Mouse (Mus musculus) liver, embryonic 11.5 days (tissue): ENCODE data around the gene Stk16. TPM values are rescaled to one million over a fixed set of nuclear protein-coding genes. Genes with fewer than 3 reads are reported as not detected.
A peak's percentile ranks its signal among the peaks of the same experiment; 100 is the strongest.

Source experiments
- ATAC-seq: fragments of 200-750 bp; cut with Nextera tagmentation; replicated peaks from 2 replicates; pipeline ENCODE4 v1.8.0; 2017; ENCODE audit warnings: moderate number of reproducible peaks, mild to moderate bottlenecking, moderate TSS enrichment, moderate library complexity; ENCODE audit not compliant: low FRiP score
- DNase-seq: peaks from one replicate; pipeline ENCODE4 v3.0.0-alpha.2; 2017; ENCODE audit warnings: low spot score
- H3K27ac ChIP-seq: fragments of 300-500 bp; sonication (generic); 2 replicates; pipeline ENCODE4 v1.5.1; 2014; ENCODE audit warnings: mild to moderate bottlenecking, low read depth, low read length, control low read depth
- H3K27me3 ChIP-seq: fragments of 300-500 bp; sonication (generic); replicated peaks from 2 replicates; pipeline ENCODE4 v1.6.1; 2014; ENCODE audit warnings: low read length, mixed read lengths; ENCODE audit not compliant: control insufficient read depth, insufficient read depth
- H3K36me3 ChIP-seq: fragments of 300-500 bp; sonication (generic); 2 replicates; pipeline ENCODE4 v1.6.1; 2014; ENCODE audit warnings: mild to moderate bottlenecking, low read length, moderate library complexity, mixed read lengths; ENCODE audit not compliant: control insufficient read depth, insufficient read depth
- H3K4me1 ChIP-seq: fragments of 300-500 bp; sonication (generic); replicated peaks from 2 replicates; pipeline ENCODE4 v1.6.1; 2014; ENCODE audit warnings: low read length, mixed read lengths; ENCODE audit not compliant: control insufficient read depth, insufficient read depth
- H3K4me2 ChIP-seq: fragments of 300-500 bp; sonication (generic); 2 replicates; pipeline ENCODE4 v1.6.1; 2014; ENCODE audit warnings: mild to moderate bottlenecking, control low read depth, moderate library complexity
- H3K4me3 ChIP-seq: fragments of 300-500 bp; sonication (generic); 2 replicates; pipeline ENCODE4 v1.5.1; 2014; ENCODE audit warnings: low read depth, low read length, control low read depth
- H3K9ac ChIP-seq: fragments of 300-500 bp; sonication (generic); 2 replicates; pipeline ENCODE4 v1.6.1; 2014; ENCODE audit warnings: low read depth, low read length, control low read depth
- H3K9me3 ChIP-seq: fragments of 300-500 bp; sonication (generic); 2 replicates; pipeline ENCODE4 v1.6.1; 2016; ENCODE audit warnings: low read length, inconsistent platforms, mixed read lengths; ENCODE audit not compliant: control insufficient read depth
- WGBS: fragments of 180-500 bp; shearing (Covaris S2); extraction: QIAGEN DNeasy Blood & Tissue Kit; methylation state at CpG from one replicate; pipeline ENCODE4 v1.1.7; 2014; 5-methylcytosine and 5-hydroxymethylcytosine counted together
- polyA plus RNA-seq: library from polyadenylated mRNA; unstranded; fragments of >200 nt; fragmentation: Nextera tagmentation; extraction: Ambion mirVana; gene quantifications from 2 replicates; pipeline ENCODE4 v1.2.1, GENCODE M21; 2014

Gene Stk16
- polyA plus RNA-seq, 1 experiment from 2014 or later, result 122 TPM

DNA sequence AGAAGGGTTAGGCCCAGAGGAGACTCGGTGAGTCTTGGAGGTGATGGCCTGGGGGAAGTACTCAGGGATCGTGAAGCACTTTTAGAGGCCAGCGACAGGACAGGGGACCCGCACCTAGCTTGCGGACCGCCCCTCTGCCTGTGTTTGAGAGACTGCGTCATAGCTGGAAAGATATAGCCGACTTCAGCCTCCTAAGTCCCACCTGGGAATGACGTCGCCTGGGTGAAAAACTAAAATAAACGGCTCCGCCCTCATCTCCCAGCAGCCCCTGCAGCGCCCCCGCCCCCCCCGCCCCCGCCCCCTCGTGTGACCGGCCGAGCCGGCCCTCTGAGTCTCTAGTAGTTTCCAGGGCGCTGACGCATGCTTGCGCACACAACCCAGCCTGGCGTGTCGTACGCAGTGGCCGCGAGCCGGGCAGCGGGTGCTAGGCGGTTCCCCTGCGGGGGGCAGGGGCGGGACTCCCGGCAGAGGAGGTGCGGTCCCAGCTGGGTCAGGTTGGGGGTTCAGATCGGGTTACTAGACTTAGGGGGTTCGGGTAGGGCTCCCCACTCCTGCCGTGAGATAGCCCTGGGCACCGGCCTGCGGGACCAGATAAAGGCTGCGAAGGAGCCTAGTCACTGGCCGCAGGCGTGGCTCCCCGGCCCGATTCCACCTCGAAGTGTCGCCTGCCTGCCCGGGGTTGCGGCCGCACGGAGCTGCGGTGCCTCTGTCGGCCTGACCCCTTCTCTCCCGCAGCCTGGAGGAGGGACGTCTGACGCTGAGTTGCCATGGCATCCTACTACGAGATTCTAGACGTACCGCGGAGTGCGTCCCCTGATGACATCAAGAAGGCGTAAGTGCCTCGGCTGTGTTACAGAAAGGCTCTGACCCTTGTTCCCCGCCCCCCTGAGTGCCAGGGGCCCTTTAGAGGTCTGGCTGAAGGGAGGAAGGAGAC, 25.7 kb downstream of the Stk16 start, which contains the start of gene Dnajb2:
Gene Dnajb2, plus strand, starts transcription at position 290 of the 934 bp plus-strand sequence.
- peak within 1 kb of the TSS; percentile 66 for H3K4me3 ChIP-seq
- H3K4me1 ChIP-seq, result peaks cover 4% of the 10 kb centered on the region; the same call in 1 of the 2 replicates
- ATAC-seq (peak; percentile 89), DNase-seq (peak; percentile 81)
- H3K36me3 ChIP-seq, result no peaks in the 10 kb centered on the region
- peak within 1 kb of the TSS; percentile 76 for H3K9ac ChIP-seq
- H3K4me2 ChIP-seq, result peak within 1 kb of the TSS; percentile 90
- no peaks in the 10 kb centered on the region for H3K9me3 ChIP-seq
- 2% methylated on average over 60 of the region's 64 CpGs for WGBS
- peak within 1 kb of the TSS; percentile 93 for H3K27ac ChIP-seq
- H3K27me3 ChIP-seq, result no peaks in the 10 kb centered on the region

DNA sequence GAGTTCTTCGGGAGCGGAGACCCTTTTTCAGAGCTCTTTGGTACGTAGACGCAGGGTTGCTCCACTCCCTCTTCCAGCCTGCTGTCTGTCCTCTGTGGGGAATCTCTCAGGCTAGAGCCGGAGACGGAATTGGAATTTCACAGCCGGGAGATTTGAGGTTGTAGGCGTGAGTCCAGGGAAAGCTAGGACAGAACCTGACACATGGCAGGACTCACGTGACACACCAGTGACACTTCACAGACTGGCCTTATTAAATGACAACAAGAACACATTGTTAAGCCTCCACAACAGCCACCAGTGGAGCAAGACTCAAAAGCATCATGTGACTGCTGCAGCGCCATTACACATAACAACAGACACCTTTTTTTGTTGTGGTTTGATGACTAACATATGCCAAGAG, 29.0 kb downstream of the Stk16 start:
- ATAC-seq, result no peak
- Histone ChIP-seq H3K36me3 (no peaks in the 10 kb centered on the region; the same call in 1 of the 2 replicates), H3K4me1 (peaks cover 4% of the 10 kb centered on the region; the same call in 1 of the 2 replicates)

DNA sequence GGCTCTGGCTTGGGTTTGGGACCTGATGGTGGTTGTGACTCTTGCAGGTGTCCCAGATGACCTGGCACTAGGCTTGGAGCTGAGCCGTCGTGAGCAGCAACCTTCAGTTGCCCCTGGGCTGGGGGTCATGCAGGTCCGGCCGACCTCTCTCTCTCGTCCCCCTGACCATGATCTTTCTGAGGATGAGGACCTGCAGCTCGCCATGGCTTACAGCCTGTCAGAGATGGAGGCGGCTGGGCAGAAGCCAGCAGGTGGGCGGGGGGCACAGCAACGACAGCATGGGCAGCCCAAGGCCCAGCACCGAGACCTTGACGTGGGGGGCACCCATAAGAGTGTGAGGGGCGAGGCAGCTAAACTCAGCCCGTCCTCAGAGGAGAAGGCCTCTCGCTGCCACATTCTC, 32.8 kb downstream of the Stk16 start:
- ATAC-seq, result no peak
- H3K27ac ChIP-seq, result no peak overlapping the region
- peaks cover 8% of the 10 kb centered on the region for H3K4me1 ChIP-seq
- DNase-seq, result no peak
- H3K4me2 ChIP-seq, result no peak overlapping the region
- H3K9me3 ChIP-seq, result no peaks in the 10 kb centered on the region
- WGBS, result 88% methylated on average over 14 of the region's 14 CpGs
- H3K36me3 ChIP-seq, result no peaks in the 10 kb centered on the region; the same call in 1 of the 2 replicates
- H3K27me3 ChIP-seq, result no peaks in the 10 kb centered on the region; the same call in 1 of the 2 replicates
- no peak overlapping the region for H3K9ac ChIP-seq
- no peak overlapping the region for H3K4me3 ChIP-seq

More for the DNA sequence above, 29.0 kb downstream of the Stk16 start:
- Histone ChIP-seq H3K27ac (no peak overlapping the region), H3K4me2 (no peak overlapping the region), H3K4me3 (no peak overlapping the region), H3K9me3 (no peaks in the 10 kb centered on the region), H3K27me3 (no peaks in the 10 kb centered on the region), H3K9ac (no peak overlapping the region)
- WGBS, result 89% methylated on average over 10 of the region's 10 CpGs
- DNase-seq, result no peak

DNA sequence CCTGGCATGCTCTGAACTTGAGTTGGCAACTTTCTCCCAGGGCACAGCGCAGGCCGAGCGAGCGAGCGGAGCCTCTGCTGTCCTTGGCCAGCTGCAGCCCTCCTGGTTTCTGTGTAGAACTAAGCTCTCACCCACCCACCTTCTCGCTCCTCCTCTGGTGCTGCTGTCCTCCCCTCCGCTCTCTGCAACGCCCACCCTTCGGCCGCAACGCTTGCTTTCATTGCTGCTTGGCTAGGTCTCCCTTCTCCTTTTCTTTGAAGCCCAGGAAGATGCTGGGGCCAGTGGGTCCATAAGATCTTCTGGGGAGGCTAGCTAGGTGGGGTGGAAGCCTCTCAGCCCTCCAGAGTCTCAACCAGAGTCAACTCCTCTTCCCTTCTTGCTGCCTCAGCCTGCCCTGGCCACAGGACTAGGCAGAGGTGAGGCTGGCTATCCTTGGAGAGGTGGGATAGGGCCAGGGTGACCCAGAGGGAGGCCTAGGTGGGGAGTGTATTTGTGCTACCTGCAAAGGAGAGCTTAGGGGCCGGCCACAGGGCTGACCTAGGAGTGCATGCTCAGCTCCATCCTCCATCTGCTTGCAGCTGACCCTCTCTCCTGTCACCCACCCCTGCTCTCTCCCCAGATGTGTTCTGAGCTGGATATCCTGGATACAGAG, 33.7 kb downstream of the Stk16 start:
- ATAC-seq, result no peak
- no peaks in the 10 kb centered on the region; the same call in 1 of the 2 replicates for H3K27me3 ChIP-seq
- H3K9me3 ChIP-seq, result no peaks in the 10 kb centered on the region
- 88% methylated on average over 12 of the region's 12 CpGs for WGBS
- H3K36me3 ChIP-seq, result no peaks in the 10 kb centered on the region; the same call in 1 of the 2 replicates
- no peak for DNase-seq
- H3K9ac ChIP-seq, result no peak overlapping the region
- H3K4me3 ChIP-seq, result no peak overlapping the region
- H3K27ac ChIP-seq, result no peak overlapping the region
- no peak overlapping the region for H3K4me2 ChIP-seq
- H3K4me1 ChIP-seq, result peaks cover 10% of the 10 kb centered on the region

DNA sequence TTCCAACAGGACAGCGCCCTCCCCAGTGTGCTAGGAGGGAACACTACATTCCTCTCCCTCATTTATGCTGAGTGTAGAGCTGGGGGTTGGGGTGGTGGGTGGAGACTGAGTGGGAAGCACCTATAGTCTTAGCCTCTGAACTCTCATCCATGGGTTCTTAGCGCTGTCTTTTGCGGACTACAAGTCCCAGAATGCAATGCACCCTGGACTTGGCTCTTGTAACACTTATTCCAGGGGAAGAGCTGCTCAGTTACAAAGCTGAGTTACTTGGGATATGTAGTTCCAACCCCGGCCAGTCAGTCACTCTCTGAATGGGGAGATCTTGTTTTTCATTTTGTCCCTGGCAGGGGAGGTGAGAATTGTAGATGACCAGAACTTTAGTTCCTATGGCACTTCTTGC, 34.2 kb downstream of the Stk16 start:
- DNase-seq, result no peak
- Histone ChIP-seq H3K9me3 (no peaks in the 10 kb centered on the region), H3K4me1 (peaks cover 10% of the 10 kb centered on the region), H3K27ac (no peak overlapping the region), H3K9ac (no peak overlapping the region), H3K4me2 (no peak overlapping the region), H3K27me3 (no peaks in the 10 kb centered on the region; the same call in 1 of the 2 replicates), H3K4me3 (no peak overlapping the region), H3K36me3 (no peaks in the 10 kb centered on the region; the same call in 1 of the 2 replicates)
- ATAC-seq, result peak; percentile 69
- 22% methylated on average over 4 of the region's 4 CpGs for WGBS

DNA sequence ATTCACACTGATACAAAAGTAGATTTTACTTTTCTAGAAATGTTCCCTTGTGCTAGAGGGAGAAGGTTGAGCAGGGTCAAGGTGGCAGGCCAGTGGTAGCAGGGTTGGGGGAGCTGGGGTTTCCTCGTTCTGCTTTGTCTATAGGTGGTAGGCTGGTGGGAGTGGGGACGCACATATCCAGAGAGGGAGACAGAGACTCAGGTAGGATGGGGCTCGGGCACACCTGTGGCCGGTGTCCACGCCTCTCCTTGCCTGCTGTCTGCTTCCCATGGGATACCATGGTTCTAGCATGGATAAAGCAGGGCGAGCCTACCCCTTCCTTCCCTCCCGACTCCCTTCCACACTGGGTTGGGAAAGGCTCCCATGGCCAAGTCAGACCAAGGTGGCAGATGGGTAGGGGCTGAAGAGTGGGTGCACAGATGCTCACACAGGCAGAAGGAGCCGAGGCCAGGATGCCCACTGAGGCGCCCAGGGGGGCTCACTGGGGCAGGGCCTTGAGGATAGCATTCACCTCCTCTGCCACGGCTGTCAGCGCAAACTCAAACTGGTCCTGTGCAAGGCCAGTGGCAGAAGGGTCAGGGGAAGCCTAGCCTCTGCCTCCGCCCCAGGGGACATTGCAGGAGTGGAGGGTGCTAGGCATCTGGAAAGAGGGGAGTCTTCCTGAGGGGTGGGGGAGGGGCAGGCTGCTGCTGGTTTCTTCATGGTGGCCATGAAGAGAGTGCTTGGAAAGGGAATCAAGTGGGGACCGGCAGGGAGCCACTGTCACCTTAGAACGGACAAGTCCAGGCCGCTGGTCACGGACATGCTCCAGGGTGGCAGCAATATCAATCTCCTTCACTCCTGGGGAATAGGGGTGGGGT, 36.7 kb downstream of the Stk16 start:
- H3K9ac ChIP-seq, result no peak overlapping the region
- H3K4me2 ChIP-seq, result no peak overlapping the region
- WGBS, result 82% methylated on average over 16 of the region's 16 CpGs

DNA sequence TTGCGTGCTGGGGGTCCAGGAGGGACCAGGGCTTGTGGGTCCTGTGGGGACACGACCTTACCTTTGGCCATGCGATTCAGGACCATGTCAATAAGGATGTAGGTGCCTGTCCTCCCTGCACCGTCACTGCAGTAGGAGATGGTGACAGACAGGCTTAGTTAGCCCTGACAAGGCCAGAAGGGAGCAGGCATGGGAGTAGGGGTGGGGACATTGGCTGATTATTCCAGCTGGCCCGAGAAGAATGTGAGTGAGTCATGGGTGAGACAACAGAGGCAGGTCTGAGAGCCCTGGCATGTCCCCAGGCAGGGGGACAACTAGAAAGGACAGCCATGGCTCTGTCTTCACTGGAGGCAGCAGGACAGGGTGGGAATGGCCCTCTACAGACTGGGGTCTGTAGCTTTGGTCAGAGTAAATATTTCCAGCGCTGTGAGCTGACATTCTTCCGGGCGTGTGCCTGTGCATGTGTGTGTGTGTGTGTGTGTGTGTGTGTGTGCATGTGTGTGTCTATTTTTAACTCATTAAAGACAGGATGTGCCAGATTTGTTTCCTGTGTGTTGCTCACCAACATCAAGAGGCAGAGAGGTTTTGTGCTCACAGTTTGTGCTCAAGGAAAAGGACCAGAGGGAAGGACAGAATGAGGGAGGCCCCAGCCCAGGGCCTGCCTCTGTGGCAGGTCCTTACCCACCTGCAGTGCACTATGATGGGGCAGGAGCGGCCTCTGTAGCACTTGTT, 37.6 kb downstream of the Stk16 start:
- 58% methylated on average over 9 of the region's 9 CpGs for WGBS
- H3K9ac ChIP-seq, result 0 out of 2 replicates have a peak overlapping the region, but pooled peaks have one; percentile 9
- H3K36me3 ChIP-seq, result no peaks in the 10 kb centered on the region; the same call in 1 of the 2 replicates
- no peaks in the 10 kb centered on the region; the same call in 1 of the 2 replicates for H3K27me3 ChIP-seq
- no peak for ATAC-seq
- H3K4me3 ChIP-seq, result no peak overlapping the region
- H3K27ac ChIP-seq, result no peak overlapping the region
- peaks cover 12% of the 10 kb centered on the region for H3K4me1 ChIP-seq
- H3K4me2 ChIP-seq, result no peak overlapping the region
- no peak for DNase-seq
- H3K9me3 ChIP-seq, result no peaks in the 10 kb centered on the region

More for the DNA sequence above, 36.7 kb downstream of the Stk16 start:
- Histone ChIP-seq H3K27ac (no peak overlapping the region), H3K27me3 (no peaks in the 10 kb centered on the region; the same call in 1 of the 2 replicates), H3K36me3 (no peaks in the 10 kb centered on the region; the same call in 1 of the 2 replicates), H3K9me3 (no peaks in the 10 kb centered on the region), H3K4me3 (no peak overlapping the region), H3K4me1 (peaks cover 12% of the 10 kb centered on the region)
- DNase-seq (no peak), ATAC-seq (no peak)
